In genomic region chr16:14379888-14380287, GRCm38 (mm10) we compare ENCODE assay signal across 12 mouse cellular contexts. TPM values are rescaled to one million over a fixed set of nuclear protein-coding genes. Genes with fewer than 3 reads are reported as not detected.
DNase-seq lines count a peak whose midpoint lies in the region; ATAC-seq lines count a peak whose summit lies in the region.
"Had no signal": no experiment of that assay in that cellular context is flagged by ENCODE, and none has a peak within 500 bp of the region (broad histone marks: within the 10 kb centered on the region; RNA-seq: fewer than 3 reads in every experiment).

No protein-coding gene starts in this region.

- DNase-seq in CD4-positive, CD25-positive, alpha-beta regulatory T cell, adult 2 months (ENCODE audit: low read depth, low spot score) = peak; percentile 65
- DNase-seq in brain, adult 2 months (ENCODE audit: low read depth, low spot score) = peak; percentile 32
- peak; percentile 56 for DNase-seq in thymus, postnatal 25 days
- DNase-seq in adrenal gland, adult 18-20 months (ENCODE audit: low spot score in 2 of 2) = no peak
- no peak for DNase-seq in right cerebral cortex, postnatal 4 days
- DNase-seq in right cerebral cortex, postnatal 14 days = no peak
- DNase-seq: cerebellum, adult 9-10 months; gastrocnemius, postnatal 36 days; kidney, adult 9 months had no signal

- peak; percentile 43 for ATAC-seq in megakaryocyte progenitor cell, adult 5-6 weeks (replicated peaks; ENCODE audit: poor library complexity)
- ATAC-seq: forebrain, embryonic 16.5 days; hindbrain, postnatal 0 days had no signal

RNA-seq across cellular contexts. Expression of gene Abcc1, which starts 18.5 kb away (rescaled TPM):
- 25.9 and 30.6 TPM in 2 replicates for total RNA-seq in megakaryocyte progenitor cell, adult 5-6 weeks (2015)
- total RNA-seq in megakaryocyte progenitor cell, adult 5-6 weeks (2017) = 28.8 and 35.6 TPM in 2 replicates
- total RNA-seq in adrenal gland, adult 18-20 months (2021) = 10 to 100 TPM; 20.8 to 24.0 TPM

Comparison
In these comparisons a context has a peak if more than half of its experiments do, and no peak if none do; other contexts are left out.
1. DNase-seq: peak in CD4-positive, CD25-positive, alpha-beta regulatory T cell, adult 2 months (single experiment), brain, adult 2 months (single experiment) and thymus, postnatal 25 days (single experiment); none in adrenal gland, adult 18-20 months (0 of 2), right cerebral cortex, postnatal 4 days (single experiment) and right cerebral cortex, postnatal 14 days (single experiment).